Mouse (Mus musculus) erythroblast, embryonic 14.5 days (primary cell): ENCODE data around the gene Cdkl4.

Source experiments
- GATA1 ChIP-seq: IDR thresholded peaks from 2 replicates; pipeline ENCODE4 v1.6.1; 2012; ENCODE audit warnings: low read length, inconsistent platforms, mixed read lengths
- TAL1 ChIP-seq: IDR thresholded peaks from 3 replicates; pipeline ENCODE4 v1.6.1; 2012; ENCODE audit warnings: low read length, inconsistent platforms, mixed read lengths

DNA sequence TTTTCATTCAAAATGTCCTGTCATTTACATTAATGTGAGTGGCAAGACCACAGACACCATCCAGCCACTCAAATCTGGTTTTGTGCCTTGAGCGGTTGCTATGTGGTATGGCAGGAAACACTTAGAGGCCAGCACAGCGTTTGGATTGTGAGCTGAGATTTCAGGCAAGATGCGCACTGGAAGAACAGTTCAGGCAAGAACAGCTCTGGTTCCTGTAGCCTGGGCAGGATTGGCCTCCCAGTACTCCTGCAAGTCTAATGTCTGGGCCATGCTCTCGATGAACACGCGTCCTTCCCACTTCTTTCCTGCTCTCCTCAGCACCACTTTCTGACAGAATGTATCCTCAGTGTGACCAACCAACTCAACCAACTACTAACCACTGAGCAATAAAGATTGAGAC, 5.4 kb upstream of the Cdkl4 start:
- TF ChIP-seq TAL1 (no peak), GATA1 (no peak)
